Mouse (Mus musculus) layer of hippocampus, adult 8-10 months (tissue): ENCODE data around the gene Nfu1. TPM values are rescaled to one million over a fixed set of nuclear protein-coding genes. Genes with fewer than 3 reads are reported as not detected.
"Not testable (repeated sequence)": the region's sequence is repeated elsewhere in the genome, so short reads cannot be mapped to it uniquely, and the experiment has no call there.

ENCODE experiments used
- DNase-seq, 2 experiments: peaks; one replicate each; pipeline ENCODE4 v3.0.0; 2022; ENCODE audit warnings: low spot score in 2 of 2
- total RNA-seq, 4 experiments: library from RNA; stranded (reverse); gene quantifications; 2 replicates each; pipeline ENCODE4 v1.2.4; 2022

Gene Nfu1
- total RNA-seq, 4 experiments from 2014 or later = 61.1 to 69.5 (median 63.8) TPM

GRCm38 (mm10) chr6:87021791-87022190 is 12.8 kb downstream of the Nfu1 start:
- no peak for DNase-seq

- DNase-seq = no peak
These were observed 17.9 kb downstream of the Nfu1 start for GRCm38 (mm10) chr6:87026980-87027379.

GRCm38 (mm10) chr6:87028881-87029280 is 19.8 kb downstream of the Nfu1 start:
- DNase-seq = no peak

- not testable (repeated sequence) for DNase-seq
These were observed 22.3 kb downstream of the Nfu1 start for GRCm38 (mm10) chr6:87031310-87031709.

GRCm38 (mm10) chr6:87032401-87032800 is 23.4 kb downstream of the Nfu1 start:
- no peak for DNase-seq

- no peak for DNase-seq
These were observed 25.4 kb downstream of the Nfu1 start for GRCm38 (mm10) chr6:87034395-87034794.

GRCm38 (mm10) chr6:87037826-87038620 is 29.0 kb downstream of the Nfu1 start:
- DNase-seq = no peak

GRCm38 (mm10) chr6:87039161-87039560 is 30.1 kb downstream of the Nfu1 start:
- DNase-seq = no peak

- no peak for DNase-seq
These were observed 31.9 kb downstream of the Nfu1 start for GRCm38 (mm10) chr6:87040971-87041370.

GRCm38 (mm10) chr6:87041431-87041830 is 32.4 kb downstream of the Nfu1 start:
- DNase-seq = no peak

GRCm38 (mm10) chr6:87042004-87042336 is 32.9 kb downstream of the Nfu1 start:
- no peak for DNase-seq

- DNase-seq = peak; percentile 88 to 93
These were observed 33.5 kb downstream of the Nfu1 start, which contains the start of gene Gfpt1 for GRCm38 (mm10) chr6:87042337-87043130. Gene Gfpt1, plus strand, starts transcription at chr6:87042846.

GRCm38 (mm10) chr6:87043131-87043516 is 34.1 kb downstream of the Nfu1 start:
- DNase-seq = no peak

GRCm38 (mm10) chr6:87044895-87045294 is 35.9 kb downstream of the Nfu1 start:
- no peak for DNase-seq

- no peak for DNase-seq
These were observed 36.5 kb downstream of the Nfu1 start for GRCm38 (mm10) chr6:87045507-87045906.

GRCm38 (mm10) chr6:87048712-87049111 is 39.7 kb downstream of the Nfu1 start:
- not testable (repeated sequence) for DNase-seq

GRCm38 (mm10) chr6:87051886-87052425 is 42.9 kb downstream of the Nfu1 start:
- DNase-seq = no peak

GRCm38 (mm10) chr6:87054193-87054592 is 45.2 kb downstream of the Nfu1 start:
- no peak for DNase-seq

GRCm38 (mm10) chr6:87059754-87060153 is 50.7 kb downstream of the Nfu1 start:
- DNase-seq = no peak

GRCm38 (mm10) chr6:87063586-87063985 is 54.5 kb downstream of the Nfu1 start:
- no peak for DNase-seq

GRCm38 (mm10) chr6:87068209-87068608 is 59.2 kb downstream of the Nfu1 start:
- DNase-seq = no peak

GRCm38 (mm10) chr6:87069195-87069900 is 60.3 kb downstream of the Nfu1 start:
- DNase-seq = no peak
